Mouse (Mus musculus) urinary bladder, postnatal 36 days (tissue): Measurements from ENCODE around the gene Serpina1f.
"Not testable (repeated sequence)": the region's sequence is repeated elsewhere in the genome, so short reads cannot be mapped to it uniquely, and the experiment has no call there.

Experiments used
- DNase-seq, 2 experiments: peaks; one replicate each; pipeline ENCODE4 v3.0.0; 2022; ENCODE audit warnings: low spot score in 2 of 2, mixed read lengths in 1 of 2

Serpina1f gene

DNA sequence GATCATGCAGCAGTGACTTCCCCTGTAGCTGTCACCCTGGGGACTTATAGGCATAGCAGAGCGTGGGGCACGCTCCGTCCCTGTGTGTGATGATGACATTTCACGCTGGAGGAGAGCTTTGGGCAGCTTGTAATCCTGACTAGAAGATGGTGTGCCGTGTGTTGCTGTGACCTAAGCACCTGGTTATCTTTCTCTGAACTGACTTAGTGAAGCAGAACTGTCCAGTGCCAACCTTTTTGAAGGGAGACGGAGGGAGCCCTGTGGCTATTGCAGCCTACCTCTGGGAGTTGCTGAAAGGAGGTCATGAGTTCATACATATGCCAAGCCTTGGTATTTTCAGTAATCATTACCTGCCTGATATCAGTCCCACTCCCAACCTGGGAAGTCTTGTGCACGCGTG, at the start of gene Serpina1f:
Gene Serpina1f, minus strand, starts transcription at position 101 of the 400 bp plus-strand sequence.
- DNase-seq = no peak

DNA sequence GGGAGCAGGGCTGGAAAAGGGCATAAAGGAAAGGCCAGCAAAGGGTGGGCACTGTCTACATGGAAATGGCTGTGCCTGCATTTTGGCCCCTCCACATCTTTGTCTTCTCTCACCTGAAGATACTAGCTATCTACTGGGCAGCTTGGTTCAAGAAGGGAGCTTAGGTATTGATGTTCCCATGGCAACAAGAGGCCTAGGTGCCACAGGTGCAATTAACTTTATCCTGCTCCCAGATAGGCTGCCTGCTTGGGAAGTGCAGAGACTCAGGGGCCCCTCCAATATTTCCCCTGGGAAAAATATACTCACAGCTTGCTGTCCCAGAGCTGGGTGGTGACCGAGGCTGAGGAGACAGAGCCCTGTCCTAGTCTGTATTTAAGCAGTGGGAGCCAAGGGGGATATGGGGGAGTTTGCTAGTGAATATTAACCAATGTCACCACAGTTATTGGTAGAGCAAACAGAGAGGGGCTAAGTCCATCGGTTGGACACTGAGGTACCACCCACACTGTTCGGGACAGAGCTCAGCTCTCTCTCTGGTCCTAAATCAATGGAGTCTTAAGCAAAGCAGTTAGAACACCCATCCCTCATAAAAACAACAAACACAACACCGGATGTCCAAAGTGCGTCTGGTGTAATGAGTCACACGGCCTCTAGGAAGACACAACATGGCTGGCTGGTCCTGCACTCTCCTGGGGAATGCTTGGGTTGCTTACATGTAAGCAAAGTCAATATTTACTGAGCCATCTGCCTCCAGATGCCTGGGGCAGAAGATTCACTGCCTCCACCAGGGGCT, 42.7 kb upstream of the Serpina1f start:
- DNase-seq = not testable (repeated sequence)

DNA sequence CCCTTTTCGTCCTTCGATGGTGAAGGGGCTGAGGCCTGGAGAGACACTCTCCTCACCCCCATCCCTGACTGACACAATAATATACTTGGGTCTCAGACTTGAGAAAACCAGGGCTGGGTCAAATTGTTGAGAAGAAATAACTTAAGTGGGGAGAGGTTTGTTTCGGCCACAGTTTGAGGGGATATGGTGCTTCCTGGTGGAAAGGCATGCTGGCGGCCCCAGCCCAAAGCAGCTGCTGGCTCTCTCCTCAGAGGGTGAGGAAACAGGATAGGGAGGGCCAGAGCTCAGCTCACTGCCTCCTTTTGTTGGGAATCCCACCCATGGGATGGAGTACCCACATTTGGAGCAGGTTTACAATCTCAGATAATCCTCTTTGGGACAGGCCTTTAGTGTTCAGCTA, 40.2 kb upstream of the Serpina1f start:
- DNase-seq = not testable (repeated sequence)

DNA sequence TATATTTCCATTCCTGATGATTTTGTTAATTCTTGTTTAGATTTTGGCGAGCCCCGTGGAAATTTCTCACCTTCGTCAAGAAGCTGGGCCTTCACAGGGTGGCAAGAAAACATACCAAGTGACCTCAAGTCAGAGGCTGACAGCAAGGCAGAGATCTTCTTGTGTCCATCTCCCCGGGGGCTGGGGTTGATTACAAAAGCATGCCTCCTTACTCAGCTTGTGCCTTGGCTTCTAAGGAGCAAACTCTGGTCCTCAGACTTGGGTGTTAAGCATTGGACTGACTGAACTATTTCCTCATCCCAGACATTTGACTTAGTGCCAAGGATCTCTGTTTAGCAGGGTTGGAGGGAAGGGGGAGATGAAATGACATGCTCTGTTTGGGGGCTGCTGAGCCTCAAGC, 39.8 kb upstream of the Serpina1f start:
- peak in 1 of 2 experiments; percentile 20 for DNase-seq

DNA sequence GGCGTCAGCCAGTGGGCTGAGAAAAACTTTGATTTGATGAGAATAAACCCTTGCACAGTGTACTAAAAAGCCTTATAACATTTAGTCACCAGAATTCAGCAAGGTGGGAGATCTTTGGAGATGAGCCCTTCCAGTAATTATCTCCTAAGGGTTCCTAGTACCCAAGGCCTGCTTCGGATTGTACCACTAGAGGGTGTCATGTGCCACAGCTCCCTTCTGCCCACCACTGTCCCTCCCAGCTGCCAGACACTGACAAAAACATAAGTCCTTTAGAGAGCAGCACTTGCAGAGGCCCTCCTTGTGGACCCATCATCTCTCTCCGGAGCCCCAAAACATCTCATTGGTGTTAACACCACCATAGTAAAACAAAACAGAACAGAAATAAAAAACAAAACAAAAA, 16.2 kb upstream of the Serpina1f start:
- DNase-seq = no peak

DNA sequence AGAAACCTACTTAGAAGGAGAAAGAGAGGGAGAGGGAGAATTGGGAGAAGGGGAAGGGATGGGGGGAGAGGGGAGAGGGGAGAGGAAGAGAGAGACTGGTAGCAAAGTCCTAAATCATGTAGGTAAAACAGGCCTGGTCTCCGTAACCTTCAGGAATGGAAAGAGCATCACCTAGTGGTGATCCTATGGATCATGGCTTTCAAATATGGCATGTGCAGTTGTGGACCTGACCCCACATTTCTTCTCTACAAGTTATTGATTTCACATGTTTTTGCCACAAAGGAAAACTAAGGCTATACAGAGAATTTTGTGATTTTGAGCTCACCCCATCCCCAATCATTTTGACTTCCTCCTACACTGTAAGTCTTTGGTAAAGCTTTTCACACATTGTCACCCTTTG, 15.1 kb upstream of the Serpina1f start:
- no peak for DNase-seq

DNA sequence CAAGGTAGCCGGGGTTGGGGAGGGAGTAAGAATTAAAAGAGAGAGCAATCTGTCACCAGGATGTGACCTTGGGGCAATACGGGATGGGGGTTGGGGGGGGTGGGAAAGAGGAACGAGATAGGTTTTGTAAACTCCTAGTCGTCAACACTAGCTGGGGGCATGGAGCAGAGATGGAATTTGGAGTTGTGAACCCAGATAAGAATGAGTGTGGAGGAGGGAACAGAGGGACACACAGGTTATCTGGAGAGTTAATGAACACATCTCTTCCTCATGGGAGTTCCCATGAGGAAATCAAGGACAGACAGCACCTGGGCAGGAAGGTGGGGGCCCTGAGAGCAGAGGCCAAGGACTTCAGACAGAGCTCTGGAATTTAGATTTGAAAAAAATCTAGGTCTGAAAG, 10.8 kb upstream of the Serpina1f start:
- DNase-seq = no peak

DNA sequence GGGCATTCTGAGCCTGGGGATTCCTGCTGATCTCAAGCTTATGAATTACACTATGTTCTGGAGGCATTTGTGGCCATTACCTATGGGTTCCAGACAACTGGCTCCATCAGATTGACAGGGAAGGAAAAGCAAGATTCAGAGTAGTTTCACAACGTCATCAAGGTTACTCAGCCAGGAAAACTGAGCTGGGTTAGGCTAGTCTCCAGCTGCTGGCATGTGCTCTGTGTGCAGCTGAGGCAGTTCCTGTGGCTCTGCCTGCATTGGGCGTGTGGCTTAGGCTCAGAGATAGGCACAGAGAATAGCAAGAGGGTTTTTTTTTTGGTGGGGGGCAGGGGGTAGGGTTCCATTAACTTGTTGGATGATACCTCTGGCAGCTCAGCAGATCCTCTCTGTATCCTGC, 10.2 kb upstream of the Serpina1f start:
- no peak for DNase-seq

DNA sequence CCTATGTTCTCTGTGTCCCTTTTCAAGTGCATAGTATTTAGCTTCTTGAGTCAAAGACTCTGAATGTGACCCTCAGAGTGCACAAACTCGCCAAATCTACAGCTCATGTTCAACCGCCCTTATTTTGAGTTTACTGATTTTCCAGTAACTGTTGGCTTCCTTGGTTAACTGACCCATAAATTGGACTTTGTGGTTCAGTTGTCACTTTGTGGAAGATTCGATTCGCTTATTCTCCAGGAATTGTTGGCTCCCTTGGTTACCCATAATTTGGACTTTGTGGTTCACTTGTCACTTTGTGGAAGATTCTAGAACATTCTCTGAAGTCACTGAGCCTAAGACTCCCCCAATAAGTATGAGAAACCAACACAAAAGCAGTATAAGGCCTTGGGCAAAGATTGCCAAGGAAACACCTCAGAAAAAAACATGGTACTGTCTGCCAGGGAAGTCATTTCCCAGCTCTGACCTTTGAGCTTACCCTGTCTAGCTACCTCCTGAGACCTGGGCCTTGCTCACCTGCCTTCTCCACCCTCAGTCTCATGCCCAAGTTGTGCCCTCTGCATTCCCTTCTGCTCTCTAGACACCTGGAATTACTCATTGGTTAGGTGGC, 4.9 kb upstream of the Serpina1f start:
- no peak for DNase-seq

DNA sequence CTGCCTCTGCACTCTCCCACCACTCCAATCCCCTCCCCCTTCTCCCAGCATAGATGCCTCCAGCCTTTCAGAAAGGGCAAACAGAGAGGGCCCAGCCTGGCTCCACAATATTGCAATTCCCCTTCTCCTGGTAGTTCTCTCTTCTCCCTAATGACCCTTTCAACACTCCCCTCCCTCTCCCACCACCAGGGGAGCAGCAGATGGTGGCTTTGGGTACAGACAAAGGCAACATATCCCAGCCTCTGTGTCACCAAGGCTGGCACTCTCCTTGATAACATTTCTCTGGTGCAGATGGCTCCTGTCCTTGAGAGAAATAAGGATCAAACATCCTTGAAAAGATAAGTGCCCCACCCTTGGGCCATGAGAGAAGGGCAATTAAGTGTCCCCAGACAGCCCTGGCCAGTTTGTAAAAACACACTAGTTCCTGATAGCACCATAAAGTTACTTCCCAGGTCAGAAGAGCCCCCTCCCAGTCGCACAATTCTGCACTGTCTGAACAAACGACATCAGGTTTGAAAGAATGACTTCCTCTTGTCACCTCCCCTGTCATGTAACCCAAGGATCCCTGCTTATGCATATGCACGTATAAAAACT, 7.0 kb downstream of the Serpina1f start:
- DNase-seq = no peak

DNA sequence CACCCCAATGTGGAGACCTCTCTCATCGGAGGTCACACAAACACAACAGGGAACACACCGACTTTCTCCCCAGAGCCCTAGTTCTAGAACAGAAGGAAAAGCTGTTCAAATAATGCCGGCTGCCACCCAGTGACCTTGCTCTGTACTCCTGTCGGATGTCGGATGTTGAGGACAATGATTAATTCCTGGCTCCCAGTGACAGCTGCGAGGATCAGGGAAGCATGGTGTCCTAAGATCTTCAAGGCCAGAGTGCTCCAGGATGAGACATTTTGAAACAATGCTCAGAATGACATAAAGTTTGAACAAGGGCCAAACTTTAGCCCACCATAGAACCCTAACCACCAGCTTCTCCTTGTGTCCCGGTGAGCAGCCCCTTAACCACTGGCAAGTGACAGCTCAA, 8.3 kb downstream of the Serpina1f start:
- DNase-seq = no peak

DNA sequence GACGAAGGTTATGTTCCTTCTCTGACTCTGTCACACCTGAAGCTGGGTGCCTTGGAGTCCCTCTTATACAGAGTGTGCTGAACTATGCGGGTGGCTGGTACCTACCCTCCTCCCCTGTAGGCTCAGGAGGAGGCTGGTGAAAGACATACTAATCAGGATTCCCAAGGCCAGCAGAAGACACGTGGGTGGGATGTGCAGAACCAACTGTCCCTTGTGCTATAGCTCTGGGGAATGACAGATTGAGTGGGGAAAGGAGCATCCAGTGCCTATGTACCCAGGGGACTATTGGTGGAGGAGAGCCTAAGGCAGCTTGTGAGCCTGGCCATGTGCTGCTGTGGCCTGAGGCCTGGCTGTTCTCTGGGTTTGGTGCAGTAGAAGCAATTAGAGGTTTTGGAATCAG, 9.3 kb downstream of the Serpina1f start:
- DNase-seq = no peak

DNA sequence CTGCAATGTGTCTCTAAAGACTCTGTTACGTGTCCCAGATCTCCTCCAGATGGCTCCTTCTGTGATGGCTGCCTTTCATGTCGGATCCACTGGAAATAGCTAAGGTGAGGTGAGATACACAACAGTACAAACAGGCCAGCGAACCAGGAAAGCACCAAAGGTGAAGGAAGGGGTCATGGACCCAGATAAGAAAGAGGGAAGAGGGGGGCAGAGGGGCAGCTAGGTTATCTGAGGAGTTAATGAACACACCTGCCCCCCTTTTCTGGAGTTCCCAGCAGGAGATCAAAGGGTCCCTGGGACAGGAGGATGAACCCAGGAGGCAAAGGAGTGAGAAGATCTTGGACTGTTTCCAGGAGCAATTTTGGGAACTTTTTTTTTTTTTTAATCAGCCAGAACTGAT, 9.9 kb downstream of the Serpina1f start:
- no peak for DNase-seq

DNA sequence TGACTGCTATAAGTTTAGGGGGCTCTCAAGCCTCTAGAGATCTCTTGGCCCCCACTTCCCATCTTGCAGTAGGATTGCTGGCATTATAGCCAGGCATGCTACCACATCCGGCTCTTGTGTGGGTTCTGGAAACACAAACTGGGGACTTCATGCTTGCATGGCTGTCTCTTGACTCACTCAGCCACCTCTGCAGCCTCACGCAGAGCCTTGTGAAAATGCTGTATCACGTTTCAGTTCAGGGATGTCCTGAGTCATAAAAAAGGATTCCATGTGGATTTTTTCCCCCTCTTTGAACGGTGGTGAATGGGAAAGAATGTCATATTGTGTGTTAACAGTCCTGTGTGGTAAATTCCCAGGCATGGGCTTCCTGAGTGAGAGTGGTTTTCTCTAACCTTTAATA, 11.6 kb downstream of the Serpina1f start:
- no peak for DNase-seq

DNA sequence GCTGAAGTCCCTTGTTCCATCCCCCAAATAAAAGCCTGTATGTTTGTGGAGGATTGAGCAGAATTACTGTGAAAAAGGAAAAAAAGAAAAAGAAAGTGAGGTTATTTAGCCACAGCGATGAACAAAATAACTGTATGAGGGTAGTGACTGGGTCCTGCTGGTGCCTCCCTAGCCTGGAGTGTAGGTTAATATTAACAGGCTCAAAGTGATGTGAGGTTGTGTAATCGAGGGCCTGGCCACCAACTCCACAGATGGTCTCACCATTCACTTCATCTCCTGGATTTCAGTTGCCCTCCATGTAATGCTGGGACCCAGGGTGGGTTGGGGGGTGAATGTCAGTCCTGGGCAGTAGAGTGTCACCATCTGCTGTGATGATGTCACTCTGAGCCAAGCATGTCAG, 13.6 kb downstream of the Serpina1f start:
- DNase-seq = no peak

DNA sequence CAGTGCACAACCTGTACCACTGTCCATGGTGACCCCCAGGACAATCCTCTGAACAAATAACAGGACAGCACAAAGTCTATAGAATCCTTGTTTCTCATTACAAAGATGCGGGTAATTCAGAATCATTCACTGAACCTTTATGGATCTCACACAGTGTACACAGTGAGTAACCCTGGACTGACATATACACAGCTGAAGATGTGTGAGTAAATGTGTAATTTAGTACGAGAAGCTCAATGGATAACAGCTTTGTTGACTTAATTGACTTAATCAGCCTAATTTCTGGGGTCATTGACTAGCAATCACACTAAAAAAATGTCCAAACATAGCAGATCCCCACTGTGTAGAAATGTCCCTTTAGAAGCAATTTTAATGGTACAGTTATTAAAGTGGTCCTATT, 14.2 kb downstream of the Serpina1f start:
- DNase-seq = no peak

DNA sequence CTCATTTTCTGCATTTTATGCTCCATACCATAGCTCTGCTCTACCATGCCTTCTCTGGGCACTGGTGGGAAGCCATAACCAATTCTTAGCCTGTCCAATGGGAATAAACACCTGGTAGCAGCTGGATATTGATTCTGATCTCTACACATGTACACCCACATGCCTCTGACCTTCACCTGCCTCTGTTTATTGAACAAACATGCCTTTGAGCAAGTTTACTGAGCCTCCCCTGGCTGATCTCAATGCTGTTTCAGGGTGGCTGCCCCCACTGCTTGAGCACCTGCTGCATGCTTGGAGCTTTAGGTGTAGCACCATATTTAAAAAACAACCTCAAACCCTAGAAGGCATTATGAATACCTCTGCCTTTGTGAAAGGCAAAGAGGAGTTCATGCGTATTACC, 15.5 kb downstream of the Serpina1f start:
- DNase-seq = not testable (repeated sequence)

DNA sequence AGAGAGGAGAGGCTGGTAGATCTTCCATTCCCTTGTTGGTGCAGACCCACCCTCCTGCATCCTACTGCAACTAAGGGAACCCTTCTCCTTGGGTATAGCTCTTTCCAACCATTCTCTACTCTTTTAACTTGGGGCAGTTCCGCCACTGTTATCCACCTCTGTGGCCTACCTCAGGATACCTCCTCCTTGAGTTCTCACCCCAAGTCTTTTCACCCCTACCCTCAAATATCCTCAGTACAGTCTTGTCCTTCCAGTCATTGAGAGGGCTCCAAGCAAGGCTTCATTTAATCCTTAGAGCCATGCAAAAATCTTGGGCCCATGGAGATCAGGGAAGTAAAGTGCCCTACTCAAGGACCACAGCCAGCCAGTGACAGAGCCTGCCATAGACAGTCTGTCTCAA, 19.3 kb downstream of the Serpina1f start, which contains the start of gene Serpina16:
Gene Serpina16, minus strand, starts transcription at position 101 of the 400 bp plus-strand sequence.
- no peak for DNase-seq

DNA sequence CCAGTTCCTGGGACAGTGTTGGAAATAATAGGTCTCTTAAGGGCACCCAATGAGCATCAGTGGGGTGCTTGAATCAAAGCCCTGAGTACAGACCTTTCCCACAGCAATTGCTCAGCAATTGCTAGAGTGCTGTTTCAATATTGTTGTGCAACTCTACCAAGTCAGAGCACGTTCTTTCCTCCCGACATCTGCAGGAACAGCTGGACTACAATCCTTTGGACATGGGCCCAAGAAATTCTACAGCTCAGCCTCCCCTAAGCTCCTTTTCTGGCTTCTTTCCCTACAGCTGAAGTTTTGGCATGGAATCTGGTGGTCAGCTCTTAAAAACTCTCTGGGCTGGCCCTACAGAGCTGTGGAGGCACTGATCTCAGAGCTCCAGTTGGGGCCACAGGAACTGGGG, 22.1 kb downstream of the Serpina1f start:
- no peak for DNase-seq

DNA sequence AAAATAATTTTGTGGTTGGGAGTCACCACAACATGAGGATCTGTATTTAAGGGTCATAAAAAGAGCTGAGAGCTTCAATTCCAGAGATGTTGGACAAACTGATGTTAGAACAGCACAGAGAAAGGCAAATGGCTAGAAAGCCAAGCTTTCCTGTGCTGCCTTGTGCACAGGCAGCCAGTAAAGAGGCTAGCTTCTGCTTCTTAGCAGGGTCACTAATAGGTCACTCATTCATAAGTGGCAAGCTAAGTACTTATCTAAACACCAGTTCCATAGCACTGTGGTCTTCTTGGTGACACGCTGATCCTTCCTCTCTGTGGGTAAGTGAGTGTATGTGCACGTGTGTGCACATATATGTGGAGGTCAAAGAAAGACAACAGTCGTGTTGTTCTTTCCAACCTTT, 23.8 kb downstream of the Serpina1f start:
- no peak for DNase-seq

DNA sequence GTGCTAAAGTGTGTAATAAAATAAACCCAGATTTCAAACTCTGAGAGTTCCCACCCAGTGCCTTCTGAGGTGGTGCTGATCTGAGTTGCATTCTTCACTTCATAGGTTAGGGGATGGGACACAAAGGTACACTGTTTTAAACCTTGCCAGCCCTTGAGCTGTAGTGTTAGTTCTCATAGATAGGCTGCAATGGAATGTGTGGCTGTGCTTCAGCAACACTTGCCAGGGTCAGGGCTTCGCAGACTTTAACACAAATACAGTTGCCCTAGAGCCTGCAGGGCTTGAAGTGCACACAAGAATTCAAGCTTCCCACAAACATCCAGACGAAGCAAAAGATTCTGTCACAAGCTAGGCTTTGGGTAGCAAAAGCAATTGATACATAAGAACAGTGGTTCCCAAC, 24.4 kb downstream of the Serpina1f start:
- no peak for DNase-seq

DNA sequence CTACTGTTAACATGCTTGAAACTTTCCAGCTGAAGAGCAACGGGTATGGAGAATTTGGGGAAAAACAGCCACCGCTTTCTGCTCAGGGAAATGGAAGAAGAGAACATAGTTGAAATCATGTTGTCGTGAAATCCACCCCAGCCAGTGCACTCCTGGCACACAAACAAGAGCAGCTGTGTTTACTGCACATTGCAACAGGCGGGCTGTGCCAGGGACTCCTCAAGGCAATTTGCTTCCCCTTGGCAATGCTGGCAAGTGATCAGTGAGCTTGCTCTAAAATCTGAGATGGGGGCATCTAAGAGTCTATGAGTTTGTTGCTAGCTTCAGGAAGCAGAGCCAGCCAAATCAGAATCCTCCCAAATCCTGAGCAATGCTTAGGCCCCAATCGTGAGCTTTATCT, 25.0 kb downstream of the Serpina1f start:
- peak in 1 of 2 experiments; percentile 8 for DNase-seq

DNA sequence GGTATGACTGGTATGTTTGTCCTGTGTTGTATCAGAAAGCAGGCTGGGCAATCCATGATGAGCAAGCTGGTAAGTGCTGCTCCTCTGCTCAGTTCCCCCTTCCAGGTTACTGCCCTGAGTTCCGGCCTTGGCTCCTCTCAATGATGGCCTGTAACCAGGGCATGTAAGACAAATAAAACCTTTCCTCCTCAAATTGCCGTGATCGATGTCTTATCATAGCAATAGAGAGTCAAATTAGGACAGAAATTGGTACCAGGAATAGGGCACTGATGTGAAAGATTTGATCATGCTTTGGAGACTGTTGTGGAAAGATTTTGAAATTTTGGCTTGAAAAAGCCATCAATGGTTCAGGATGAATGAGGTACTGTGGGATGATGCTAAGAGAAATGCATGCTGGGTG, 30.0 kb downstream of the Serpina1f start:
- no peak for DNase-seq
